Mouse (Mus musculus) kidney, adult 2 months (tissue): ENCODE measurements at regions not wholly inside any gene's neighbourhood (a gene's known extent, or its start where the extent isn't known, plus 50 kb on each side); places are given as distances from the start of the nearest gene placed in this dataset.
"Not testable (repeated sequence)": the region's sequence is repeated elsewhere in the genome, so short reads cannot be mapped to it uniquely, and the experiment has no call there.

Experiments used
- DNase-seq: peaks from one replicate; pipeline ENCODE4 v3.0.0; 2021
- H3K27ac ChIP-seq: fragments of 200-500 bp; 2 replicates; pipeline ENCODE4 v1.5.1; 2012; ENCODE audit warnings: low read depth, low read length, control low read depth, inconsistent platforms; ENCODE audit not compliant: insufficient read depth
- H3K27me3 ChIP-seq: fragments of 200-500 bp; replicated peaks from 2 replicates; pipeline ENCODE4 v1.6.1; 2012; ENCODE audit warnings: mild to moderate bottlenecking, moderate library complexity, low read length, inconsistent platforms; ENCODE audit not compliant: control insufficient read depth, insufficient read depth
- H3K36me3 ChIP-seq: fragments of 200-500 bp; 2 replicates; pipeline ENCODE4 v1.6.1; 2012; ENCODE audit warnings: mild to moderate bottlenecking, moderate library complexity, low read length, inconsistent platforms; ENCODE audit not compliant: control insufficient read depth, insufficient read depth
- H3K4me1 ChIP-seq: fragments of 200-500 bp; 2 replicates; pipeline ENCODE4 v1.6.1; 2011; ENCODE audit warnings: low read length; ENCODE audit not compliant: control insufficient read depth, insufficient read depth
- H3K4me3 ChIP-seq: fragments of 200-500 bp; 2 replicates; pipeline ENCODE4 v1.5.1; 2011; ENCODE audit warnings: mild to moderate bottlenecking, low read depth, low read length, control low read depth; ENCODE audit not compliant: insufficient read depth
- CTCF ChIP-seq: fragments of 200-500 bp; conservative IDR thresholded peaks from 2 replicates; pipeline ENCODE4 v1.5.1; 2011; ENCODE audit warnings: low read depth, mild to moderate bottlenecking, control low read depth, low read length, moderate library complexity, mixed read lengths; ENCODE audit not compliant: insufficient read depth, insufficient read length
- POLR2A ChIP-seq: fragments of 200-500 bp; IDR thresholded peaks from one replicate; pipeline ENCODE4 v1.6.1; 2011; ENCODE audit warnings: low read depth, low read length, control low read depth
- WGBS: fragments of 180-500 bp; shearing (Covaris S2); methylation state at CpG from one replicate; pipeline ENCODE4 v1.1.7; 2018; 5-methylcytosine and 5-hydroxymethylcytosine counted together

- no peak for DNase-seq
- TF ChIP-seq CTCF, result no peak
- no peaks in the 10 kb centered on the region for H3K36me3 ChIP-seq
- no peak overlapping the region for H3K4me3 ChIP-seq
- WGBS, result 82% methylated on average over 5 of the region's 5 CpGs
- H3K27ac ChIP-seq, result no peak overlapping the region
- H3K4me1 ChIP-seq, result no peaks in the 10 kb centered on the region
- no peaks in the 10 kb centered on the region for H3K27me3 ChIP-seq
Measured at GRCm38 (mm10) chr3:84390769-84391168, 84.1 kb upstream of the Trim2 start.

GRCm38 (mm10) chr3:84388486-84388885 is 81.8 kb upstream of the Trim2 start:
- TF ChIP-seq POLR2A (no peak), CTCF (no peak)

GRCm38 (mm10) chr3:84385656-84386055 is 79.0 kb upstream of the Trim2 start:
- DNase-seq, result no peak
- TF ChIP-seq POLR2A (no peak), CTCF (no peak)
- WGBS, result 67% methylated on average over 5 of the region's 5 CpGs

More at GRCm38 (mm10) chr3:84388486-84388885, 81.8 kb upstream of the Trim2 start:
- WGBS, result 70% methylated on average over 6 of the region's 6 CpGs
- H3K36me3 ChIP-seq, result no peaks in the 10 kb centered on the region
- H3K4me3 ChIP-seq, result no peak overlapping the region
- no peaks in the 10 kb centered on the region for H3K27me3 ChIP-seq
- no peak for DNase-seq
- no peaks in the 10 kb centered on the region for H3K4me1 ChIP-seq
- H3K27ac ChIP-seq, result no peak overlapping the region

GRCm38 (mm10) chr3:84383559-84383958 is 76.9 kb upstream of the Trim2 start:
- H3K27me3 ChIP-seq, result no peaks in the 10 kb centered on the region
- no peak overlapping the region for H3K4me3 ChIP-seq
- 96% methylated on average over 3 of the region's 3 CpGs for WGBS
- H3K36me3 ChIP-seq, result no peaks in the 10 kb centered on the region
- TF ChIP-seq CTCF (no peak), POLR2A (no peak)
- DNase-seq, result no peak
- H3K4me1 ChIP-seq, result no peaks in the 10 kb centered on the region
- no peak overlapping the region for H3K27ac ChIP-seq

More at GRCm38 (mm10) chr3:84385656-84386055, 79.0 kb upstream of the Trim2 start:
- no peaks in the 10 kb centered on the region for H3K27me3 ChIP-seq
- H3K4me1 ChIP-seq, result no peaks in the 10 kb centered on the region
- no peak overlapping the region for H3K4me3 ChIP-seq
- H3K36me3 ChIP-seq, result no peaks in the 10 kb centered on the region
- no peak overlapping the region for H3K27ac ChIP-seq

- H3K27me3 ChIP-seq, H3K36me3 ChIP-seq, H3K27ac ChIP-seq, DNase-seq, H3K4me3 ChIP-seq, H3K4me1 ChIP-seq: not testable (repeated sequence)
Measured at GRCm38 (mm10) chr3:84383038-84383437, 76.4 kb upstream of the Trim2 start.

- 81% methylated on average over 4 of the region's 4 CpGs for WGBS
Measured at GRCm38 (mm10) chr3:84382006-84382405, 75.3 kb upstream of the Trim2 start.

GRCm38 (mm10) chr3:84378987-84379556 is 72.4 kb upstream of the Trim2 start:
- no peak overlapping the region for H3K27ac ChIP-seq
- H3K36me3 ChIP-seq, result no peaks in the 10 kb centered on the region
- TF ChIP-seq POLR2A, result no peak
- no peak for TF ChIP-seq CTCF
- peaks cover 17% of the 10 kb centered on the region for H3K4me1 ChIP-seq
- no peak overlapping the region for H3K4me3 ChIP-seq
- no peaks in the 10 kb centered on the region for H3K27me3 ChIP-seq
- DNase-seq, result no peak
- WGBS, result 87% methylated on average over 4 of the region's 4 CpGs

More at GRCm38 (mm10) chr3:84382006-84382405, 75.3 kb upstream of the Trim2 start:
- Histone ChIP-seq H3K4me3 (no peak overlapping the region), H3K27ac (no peak overlapping the region), H3K4me1 (peaks cover 3% of the 10 kb centered on the region; the same call in 1 of the 2 replicates), H3K36me3 (no peaks in the 10 kb centered on the region), H3K27me3 (no peaks in the 10 kb centered on the region)
- TF ChIP-seq CTCF, result no peak
- TF ChIP-seq POLR2A, result no peak
- DNase-seq, result no peak

- WGBS, result 59% methylated on average over 2 of the region's 2 CpGs
- peaks cover 17% of the 10 kb centered on the region for H3K4me1 ChIP-seq
- no peak overlapping the region; the same call in 1 of the 2 replicates for H3K27ac ChIP-seq
- TF ChIP-seq CTCF (no peak), POLR2A (no peak)
- peak; percentile 36 for DNase-seq
- no peak overlapping the region for H3K4me3 ChIP-seq
- H3K36me3 ChIP-seq, result no peaks in the 10 kb centered on the region
- H3K27me3 ChIP-seq, result no peaks in the 10 kb centered on the region
Measured at GRCm38 (mm10) chr3:84376510-84376909, 69.8 kb upstream of the Trim2 start.
